Mouse (Mus musculus): Measurements from ENCODE around the gene Mtmr11. TPM values are rescaled to one million over a fixed set of nuclear protein-coding genes. Genes with fewer than 3 reads are reported as not detected.
"Not testable (repeated sequence)": the region's sequence is repeated elsewhere in the genome, so short reads cannot be mapped to it uniquely, and the experiment has no call there.

The Mtmr11 gene
- total RNA-seq, 1 experiment, result 4.0 TPM

DNA sequence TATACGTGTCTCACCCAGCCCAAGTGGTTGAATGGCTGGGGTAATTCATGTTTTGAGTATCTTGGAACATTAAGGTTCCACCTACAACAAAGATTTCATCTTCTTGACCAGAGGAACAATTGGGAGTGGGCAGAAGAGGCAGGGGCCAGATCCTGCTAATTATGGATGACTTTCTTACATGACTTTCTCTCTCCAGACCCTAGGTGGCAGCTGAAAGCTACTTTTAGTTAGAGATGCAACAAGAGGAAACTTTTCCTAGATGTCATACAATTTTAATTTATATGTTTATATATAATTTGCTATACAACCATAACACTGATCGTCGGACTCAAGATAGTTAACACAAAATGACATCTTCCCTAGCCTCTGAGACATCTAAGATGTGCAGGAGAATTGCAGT, 46.0 kb downstream of the Mtmr11 start:
- Histone ChIP-seq H3K27ac (ENCODE audit: insufficient read depth, low read depth, low read length, poor library complexity, severe bottlenecking) (no peak overlapping the region), H3K4me3 (ENCODE audit: insufficient read depth in 1 of 2, low read depth in 1 of 2, low read length in 2 of 2, poor library complexity in 1 of 2, severe bottlenecking in 1 of 2) (no peak overlapping the region), H3K4me1 (ENCODE audit: control insufficient read depth in 2 of 2, insufficient read depth in 2 of 2, low read length in 2 of 2, poor library complexity in 1 of 2) (peaks cover 0 to 2% of the 10 kb centered on the region in 2 experiments; a peak in 1 of 4 replicates), H3K36me3 (ENCODE audit: control insufficient read depth, insufficient read depth, low read length, poor library complexity, severe bottlenecking) (no peaks in the 10 kb centered on the region), H3K9me3 (ENCODE audit: control insufficient read depth, insufficient read depth, low read depth, low read length) (no peaks in the 10 kb centered on the region), H3K9ac (ENCODE audit: insufficient read depth, low read depth, low read length, poor library complexity, severe bottlenecking) (no peak overlapping the region)
- in situ Hi-C loops (cut with MboI; ENCODE audit: low sequenced_read_pairs in 2 of 2, unreplicated experiment in 2 of 2), result no loop called here
- TF ChIP-seq ZC3H11A (IDR thresholded peaks at IDR 0.05; ENCODE audit: borderline replicate concordance, low read depth, low read length) (no peak), ZNF384 (IDR thresholded peaks at IDR 0.05; ENCODE audit: low read depth, low read length) (no peak), CHD2 (IDR thresholded peaks at IDR 0.05; ENCODE audit: low read depth, low read length) (no peak), HCFC1 (IDR thresholded peaks at IDR 0.05; ENCODE audit: borderline replicate concordance, insufficient read depth, low read length) (no peak), MAFK (IDR thresholded peaks at IDR 0.05; ENCODE audit: insufficient read depth, low read depth, low read length) (no peak)
- DNase-seq (ENCODE audit: low read depth, low spot score), result no peak

DNA sequence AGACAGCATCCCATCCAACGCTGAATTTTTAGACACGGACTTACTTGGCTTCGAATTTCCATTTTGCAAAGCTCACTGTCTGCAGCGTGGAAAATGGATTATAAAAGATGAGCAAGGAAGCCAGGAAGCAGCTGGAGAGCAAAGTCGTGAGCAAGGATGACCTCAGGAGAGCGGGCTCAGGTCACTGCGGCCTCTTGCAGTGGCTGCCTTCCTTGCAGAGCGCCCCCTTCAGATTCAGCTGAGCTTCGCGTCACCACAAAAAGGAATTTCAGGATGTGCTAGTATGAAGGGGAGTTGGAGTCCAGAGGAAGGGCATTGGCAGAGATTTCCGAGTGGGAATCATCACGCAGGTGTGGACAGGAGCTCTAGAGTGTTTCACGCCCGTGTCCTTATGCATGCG, 47.4 kb downstream of the Mtmr11 start:
- DNase-seq (ENCODE audit: low read depth, low spot score), result no peak
- Histone ChIP-seq H3K4me3 (ENCODE audit: insufficient read depth in 1 of 2, low read depth in 1 of 2, low read length in 2 of 2, poor library complexity in 1 of 2, severe bottlenecking in 1 of 2) (no peak overlapping the region), H3K9me3 (ENCODE audit: control insufficient read depth, insufficient read depth, low read depth, low read length) (no peaks in the 10 kb centered on the region), H3K36me3 (ENCODE audit: control insufficient read depth, insufficient read depth, low read length, poor library complexity, severe bottlenecking) (no peaks in the 10 kb centered on the region), H3K9ac (ENCODE audit: insufficient read depth, low read depth, low read length, poor library complexity, severe bottlenecking) (no peak overlapping the region), H3K4me1 (ENCODE audit: control insufficient read depth in 2 of 2, insufficient read depth in 2 of 2, low read length in 2 of 2, poor library complexity in 1 of 2) (peaks cover 0 to 2% of the 10 kb centered on the region in 2 experiments; a peak in 1 of 4 replicates), H3K27ac (ENCODE audit: insufficient read depth, low read depth, low read length, poor library complexity, severe bottlenecking) (no peak overlapping the region)
- TF ChIP-seq ZC3H11A (IDR thresholded peaks at IDR 0.05; ENCODE audit: borderline replicate concordance, low read depth, low read length) (no peak), MAFK (IDR thresholded peaks at IDR 0.05; ENCODE audit: insufficient read depth, low read depth, low read length) (no peak), CHD2 (IDR thresholded peaks at IDR 0.05; ENCODE audit: low read depth, low read length) (no peak), HCFC1 (IDR thresholded peaks at IDR 0.05; ENCODE audit: borderline replicate concordance, insufficient read depth, low read length) (no peak), ZNF384 (IDR thresholded peaks at IDR 0.05; ENCODE audit: low read depth, low read length) (no peak)
- in situ Hi-C loops (cut with MboI; ENCODE audit: low sequenced_read_pairs in 2 of 2, unreplicated experiment in 2 of 2), result no loop called here

DNA sequence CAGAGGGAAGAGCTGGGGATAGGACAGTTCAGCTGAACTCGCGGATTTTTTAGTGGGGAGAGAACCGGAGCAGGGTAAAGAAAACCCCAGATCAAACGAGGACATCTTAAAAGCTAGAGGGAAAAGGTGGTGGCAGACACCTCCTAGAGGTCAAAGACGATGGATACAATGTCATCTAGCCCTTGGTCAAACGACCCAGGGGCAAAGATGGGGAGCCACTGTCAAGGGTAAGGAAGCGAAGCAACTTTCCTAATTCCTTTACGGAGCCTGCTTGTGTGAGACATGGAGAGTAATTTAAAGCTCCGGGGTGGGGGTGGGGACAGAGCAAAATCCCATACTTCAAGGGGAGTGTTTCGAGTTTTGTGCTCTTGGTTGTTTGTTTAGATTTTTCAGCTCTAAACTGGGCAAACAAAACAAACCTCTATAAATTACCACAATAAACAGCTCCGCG, 57.4 kb downstream of the Mtmr11 start:
- Histone ChIP-seq H3K4me3 (ENCODE audit: insufficient read depth in 1 of 2, low read depth in 1 of 2, low read length in 2 of 2, poor library complexity in 1 of 2, severe bottlenecking in 1 of 2) (peak overlapping the region; percentile 59 to 68), H3K9me3 (ENCODE audit: control insufficient read depth, insufficient read depth, low read depth, low read length) (no peaks in the 10 kb centered on the region), H3K36me3 (ENCODE audit: control insufficient read depth, insufficient read depth, low read length, poor library complexity, severe bottlenecking) (no peaks in the 10 kb centered on the region), H3K9ac (ENCODE audit: insufficient read depth, low read depth, low read length, poor library complexity, severe bottlenecking) (peak overlapping the region; percentile 77), H3K4me1 (ENCODE audit: control insufficient read depth in 2 of 2, insufficient read depth in 2 of 2, low read length in 2 of 2, poor library complexity in 1 of 2) (peaks cover 0 to 3% of the 10 kb centered on the region in 2 experiments; a peak in 2 of 4 replicates), H3K27ac (ENCODE audit: insufficient read depth, low read depth, low read length, poor library complexity, severe bottlenecking) (peak overlapping the region; percentile 83)
- no peak for DNase-seq (ENCODE audit: low read depth, low spot score)
- in situ Hi-C loops (cut with MboI; ENCODE audit: low sequenced_read_pairs in 2 of 2, unreplicated experiment in 2 of 2), result no loop called here
- TF ChIP-seq ZC3H11A (IDR thresholded peaks at IDR 0.05; ENCODE audit: borderline replicate concordance, low read depth, low read length) (0 out of 2 replicates have a peak, but pooled peaks have one; percentile 3), CHD2 (IDR thresholded peaks at IDR 0.05; ENCODE audit: low read depth, low read length) (peak; percentile 14; the same call in 1 of the 2 replicates), MAFK (IDR thresholded peaks at IDR 0.05; ENCODE audit: insufficient read depth, low read depth, low read length) (no peak), ZNF384 (IDR thresholded peaks at IDR 0.05; ENCODE audit: low read depth, low read length) (no peak), HCFC1 (IDR thresholded peaks at IDR 0.05; ENCODE audit: borderline replicate concordance, insufficient read depth, low read length) (no peak)

DNA sequence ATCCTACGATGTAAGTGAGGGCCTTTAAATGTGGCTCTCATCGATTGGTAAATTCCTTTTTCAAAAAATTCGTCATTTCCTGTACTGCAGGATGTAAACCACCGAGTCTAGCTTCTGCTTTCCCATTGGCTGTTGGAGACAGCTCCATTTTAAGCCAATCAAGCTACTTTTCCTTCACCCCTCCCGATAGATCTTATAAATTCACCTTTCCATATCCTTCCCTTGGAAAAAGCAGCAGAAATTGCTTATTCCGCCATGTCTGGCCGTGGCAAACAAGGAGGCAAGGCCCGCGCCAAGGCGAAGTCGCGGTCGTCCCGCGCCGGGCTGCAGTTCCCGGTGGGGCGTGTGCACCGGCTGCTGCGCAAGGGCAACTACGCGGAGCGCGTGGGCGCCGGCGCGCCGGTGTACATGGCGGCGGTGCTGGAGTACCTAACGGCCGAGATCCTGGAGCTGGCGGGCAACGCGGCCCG, 57.9 kb downstream of the Mtmr11 start, which contains the start of the genes Bola1 and Hist2h2ab:
TSS of gene Bola1 (minus strand) at position 49 of the 470 bp plus-strand sequence.
TSS of gene Hist2h2ab (plus strand) at position 205 of the 470 bp plus-strand sequence.
- Histone ChIP-seq H3K9me3 (ENCODE audit: control insufficient read depth, insufficient read depth, low read depth, low read length) (no peaks in the 10 kb centered on the region), H3K4me1 (ENCODE audit: control insufficient read depth in 2 of 2, insufficient read depth in 2 of 2, low read length in 2 of 2, poor library complexity in 1 of 2) (peaks cover 0 to 3% of the 10 kb centered on the region in 2 experiments; a peak in 2 of 4 replicates), H3K4me3 (ENCODE audit: insufficient read depth in 1 of 2, low read depth in 1 of 2, low read length in 2 of 2, poor library complexity in 1 of 2, severe bottlenecking in 1 of 2) (peak within 1 kb of the TSS; percentile 75 to 77), H3K36me3 (ENCODE audit: control insufficient read depth, insufficient read depth, low read length, poor library complexity, severe bottlenecking) (no peaks in the 10 kb centered on the region), H3K9ac (ENCODE audit: insufficient read depth, low read depth, low read length, poor library complexity, severe bottlenecking) (peak within 1 kb of the TSS; percentile 95), H3K27ac (ENCODE audit: insufficient read depth, low read depth, low read length, poor library complexity, severe bottlenecking) (peak within 1 kb of the TSS; percentile 93)
- DNase-seq (ENCODE audit: low read depth, low spot score), result no peak
- TF ChIP-seq ZC3H11A (IDR thresholded peaks at IDR 0.05; ENCODE audit: borderline replicate concordance, low read depth, low read length) (no peak), ZNF384 (IDR thresholded peaks at IDR 0.05; ENCODE audit: low read depth, low read length) (no peak), HCFC1 (IDR thresholded peaks at IDR 0.05; ENCODE audit: borderline replicate concordance, insufficient read depth, low read length) (0 out of 2 replicates have a peak, but pooled peaks have one; percentile 7), CHD2 (IDR thresholded peaks at IDR 0.05; ENCODE audit: low read depth, low read length) (peak; percentile 3; the same call in 1 of the 2 replicates), MAFK (IDR thresholded peaks at IDR 0.05; ENCODE audit: insufficient read depth, low read depth, low read length) (no peak)
- in situ Hi-C loops (cut with MboI; ENCODE audit: low sequenced_read_pairs in 2 of 2, unreplicated experiment in 2 of 2), result no loop called here

DNA sequence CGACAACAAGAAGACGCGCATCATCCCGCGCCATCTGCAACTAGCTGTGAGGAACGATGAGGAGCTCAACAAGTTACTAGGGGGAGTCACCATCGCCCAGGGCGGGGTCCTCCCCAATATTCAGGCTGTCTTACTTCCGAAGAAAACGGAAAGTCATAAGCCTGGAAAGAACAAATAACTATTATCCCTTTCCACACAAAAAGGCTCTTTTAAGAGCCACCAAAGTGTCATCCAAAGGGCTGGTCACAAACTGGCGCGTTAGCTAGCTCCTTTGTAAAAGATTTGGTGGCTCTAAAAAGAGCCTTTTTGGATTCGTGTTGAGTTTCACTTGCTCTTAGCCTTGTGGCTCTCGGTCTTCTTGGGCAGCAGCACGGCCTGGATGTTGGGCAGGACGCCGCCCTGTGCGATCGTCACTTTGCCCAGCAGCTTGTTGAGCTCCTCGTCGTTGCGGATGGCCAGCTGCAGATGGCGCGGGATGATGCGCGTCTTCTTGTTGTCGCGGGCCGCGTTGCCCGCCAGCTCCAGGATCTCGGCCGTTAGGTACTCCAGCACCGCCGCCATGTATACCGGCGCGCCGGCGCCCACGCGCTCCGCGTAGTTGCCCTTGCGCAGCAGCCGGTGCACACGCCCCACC, 58.4 kb downstream of the Mtmr11 start:
- DNase-seq (ENCODE audit: low read depth, low spot score); in situ Hi-C loops (cut with MboI; ENCODE audit: low sequenced_read_pairs in 2 of 2, unreplicated experiment in 2 of 2); H3K9me3 ChIP-seq (ENCODE audit: control insufficient read depth, insufficient read depth, low read depth, low read length); H3K4me1 ChIP-seq (ENCODE audit: control insufficient read depth in 2 of 2, insufficient read depth in 2 of 2, low read length in 2 of 2, poor library complexity in 1 of 2); H3K36me3 ChIP-seq (ENCODE audit: control insufficient read depth, insufficient read depth, low read length, poor library complexity, severe bottlenecking): not testable (repeated sequence)
- H3K4me3 ChIP-seq (ENCODE audit: insufficient read depth in 1 of 2, low read depth in 1 of 2, low read length in 2 of 2, poor library complexity in 1 of 2, severe bottlenecking in 1 of 2), result peak overlapping the region; percentile 75 to 77
- H3K9ac ChIP-seq (ENCODE audit: insufficient read depth, low read depth, low read length, poor library complexity, severe bottlenecking), result peak overlapping the region; percentile 95
- H3K27ac ChIP-seq (ENCODE audit: insufficient read depth, low read depth, low read length, poor library complexity, severe bottlenecking), result peak overlapping the region; percentile 93
